Mouse (Mus musculus): ENCODE results near the gene Atg4c. TPM values are rescaled to one million over a fixed set of nuclear protein-coding genes. Genes with fewer than 3 reads are reported as not detected.

The Atg4c gene
- 0.24 TPM in 1 of 2 replicates, not detected in the other for total RNA-seq (2014; fragmentation: Nextera tagmentation)
- total RNA-seq (2017) = not detected in 2 replicates
- polyA plus RNA-seq (2012) = not detected in 2 replicates

GRCm38 (mm10) chr4:99193810-99194582 is at the start of gene Atg4c:
Gene Atg4c, plus strand, starts transcription at chr4:99193934.
- no peak for DNase-seq (ENCODE audit: low spot score)
- Histone ChIP-seq H3K9me3 (replicated peaks) (peaks cover 32% of the 10 kb centered on the region), H3K27me3 (ENCODE audit: insufficient read depth, low read length) (no peaks in the 10 kb centered on the region), H3K36me3 (replicated peaks) (no peaks in the 10 kb centered on the region), H3K4me3 (ENCODE audit: low read depth, low read length) (no peak within 1 kb of the TSS; the same call in 1 of the 2 replicates), H3K4me1 (ENCODE audit: insufficient read depth, low read depth, low read length) (no peaks in the 10 kb centered on the region)
- no peak for TF ChIP-seq CTCF (IDR thresholded peaks at IDR 0.05; ENCODE audit: low read depth, low read length)
- TF ChIP-seq TAL1 (conservative IDR thresholded peaks at IDR 0.05; ENCODE audit: low read depth, low read length) = no peak
- no peak for TF ChIP-seq GATA1 (IDR thresholded peaks at IDR 0.05; ENCODE audit: borderline replicate concordance, low read length)
- no peak for ATAC-seq (ENCODE audit: extremely low read depth, insufficient number of reproducible peaks, low FRiP score, poor library complexity, severe bottlenecking)

DNA sequence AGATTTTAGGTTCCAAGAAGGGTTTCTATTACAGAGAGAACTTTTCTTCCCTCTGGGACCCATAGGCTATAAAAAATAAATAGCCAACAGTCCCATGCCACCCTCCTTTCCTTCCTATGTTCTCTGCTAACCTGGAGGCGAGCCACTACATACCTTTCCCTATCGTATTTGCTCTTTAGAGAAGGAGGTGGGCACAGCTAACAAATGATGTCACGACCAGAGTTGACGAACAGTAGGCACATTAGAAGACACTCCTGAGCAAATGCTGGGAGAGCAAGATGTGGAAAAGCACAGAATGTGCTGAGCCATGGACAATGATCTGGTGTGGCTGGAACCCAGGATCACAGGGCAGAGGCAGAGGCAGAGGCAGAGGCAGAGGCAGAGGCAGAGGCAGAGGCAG is 42.3 kb upstream of the Atg4c start:
- ATAC-seq (ENCODE audit: extremely low read depth, insufficient number of reproducible peaks, low FRiP score, poor library complexity, severe bottlenecking) (no peak), DNase-seq (ENCODE audit: low spot score) (no peak)
- no peaks in the 10 kb centered on the region for H3K27me3 ChIP-seq (ENCODE audit: insufficient read depth, low read length)
- no peak overlapping the region for H3K4me3 ChIP-seq (ENCODE audit: low read depth, low read length)
- H3K9me3 ChIP-seq (replicated peaks) = peaks cover 32% of the 10 kb centered on the region
- TF ChIP-seq TAL1 (conservative IDR thresholded peaks at IDR 0.05; ENCODE audit: low read depth, low read length) = no peak
- TF ChIP-seq CTCF (IDR thresholded peaks at IDR 0.05; ENCODE audit: low read depth, low read length) = no peak
- TF ChIP-seq GATA2 (IDR thresholded peaks at IDR 0.05; ENCODE audit: borderline replicate concordance, low read depth, low read length) = no peak
- TF ChIP-seq POLR2AphosphoS5 (IDR thresholded peaks at IDR 0.05; ENCODE audit: insufficient replicate concordance, low read depth, low read length) = no peak
- no peak for TF ChIP-seq GATA1 (IDR thresholded peaks at IDR 0.05; ENCODE audit: borderline replicate concordance, low read length)
- H3K4me1 ChIP-seq (ENCODE audit: insufficient read depth, low read depth, low read length) = no peaks in the 10 kb centered on the region
- no peaks in the 10 kb centered on the region for H3K36me3 ChIP-seq (replicated peaks)

DNA sequence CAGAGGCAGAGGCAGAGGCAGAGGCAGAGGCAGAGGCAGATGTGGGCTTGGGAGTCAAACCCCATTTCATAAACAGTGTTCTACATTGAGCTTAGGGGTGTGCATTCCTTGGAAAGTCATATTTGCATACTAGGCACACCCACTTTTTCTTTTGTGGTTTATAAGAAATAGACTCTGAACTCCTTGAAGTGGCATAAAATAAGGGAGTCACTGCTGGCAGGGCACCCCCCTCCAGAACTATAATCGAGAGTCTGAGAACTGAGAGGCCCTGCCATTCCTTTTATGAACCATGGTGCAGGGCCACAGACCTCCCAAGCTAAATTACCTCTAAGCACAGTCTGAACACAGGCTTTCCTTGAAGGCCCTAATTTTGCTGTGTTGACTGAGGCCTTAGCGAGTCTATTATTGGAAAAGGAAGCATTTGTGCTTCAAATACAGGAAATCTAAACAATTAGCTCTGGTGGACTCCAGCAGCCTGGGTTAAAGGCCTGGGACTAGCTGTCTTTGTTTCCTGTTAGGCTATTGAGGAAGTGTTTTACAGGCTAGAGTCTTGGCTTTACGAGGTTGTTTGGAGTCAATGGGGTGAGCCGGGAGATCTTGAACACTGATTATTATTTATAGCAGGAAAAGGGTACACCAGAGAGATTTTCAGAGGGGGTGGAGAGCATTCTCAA is 41.7 kb upstream of the Atg4c start:
- no peak for ATAC-seq (ENCODE audit: extremely low read depth, insufficient number of reproducible peaks, low FRiP score, poor library complexity, severe bottlenecking)
- Histone ChIP-seq H3K36me3 (replicated peaks) (no peaks in the 10 kb centered on the region), H3K4me3 (ENCODE audit: low read depth, low read length) (no peak overlapping the region), H3K9me3 (replicated peaks) (peaks cover 31% of the 10 kb centered on the region), H3K4me1 (ENCODE audit: insufficient read depth, low read depth, low read length) (no peaks in the 10 kb centered on the region), H3K27me3 (ENCODE audit: insufficient read depth, low read length) (no peaks in the 10 kb centered on the region)
- DNase-seq (ENCODE audit: low spot score) = no peak
- TF ChIP-seq GATA1 (IDR thresholded peaks at IDR 0.05; ENCODE audit: borderline replicate concordance, low read length) (no peak), CTCF (IDR thresholded peaks at IDR 0.05; ENCODE audit: low read depth, low read length) (no peak), TAL1 (conservative IDR thresholded peaks at IDR 0.05; ENCODE audit: low read depth, low read length) (no peak), POLR2AphosphoS5 (IDR thresholded peaks at IDR 0.05; ENCODE audit: insufficient replicate concordance, low read depth, low read length) (no peak), GATA2 (IDR thresholded peaks at IDR 0.05; ENCODE audit: borderline replicate concordance, low read depth, low read length) (no peak)

DNA sequence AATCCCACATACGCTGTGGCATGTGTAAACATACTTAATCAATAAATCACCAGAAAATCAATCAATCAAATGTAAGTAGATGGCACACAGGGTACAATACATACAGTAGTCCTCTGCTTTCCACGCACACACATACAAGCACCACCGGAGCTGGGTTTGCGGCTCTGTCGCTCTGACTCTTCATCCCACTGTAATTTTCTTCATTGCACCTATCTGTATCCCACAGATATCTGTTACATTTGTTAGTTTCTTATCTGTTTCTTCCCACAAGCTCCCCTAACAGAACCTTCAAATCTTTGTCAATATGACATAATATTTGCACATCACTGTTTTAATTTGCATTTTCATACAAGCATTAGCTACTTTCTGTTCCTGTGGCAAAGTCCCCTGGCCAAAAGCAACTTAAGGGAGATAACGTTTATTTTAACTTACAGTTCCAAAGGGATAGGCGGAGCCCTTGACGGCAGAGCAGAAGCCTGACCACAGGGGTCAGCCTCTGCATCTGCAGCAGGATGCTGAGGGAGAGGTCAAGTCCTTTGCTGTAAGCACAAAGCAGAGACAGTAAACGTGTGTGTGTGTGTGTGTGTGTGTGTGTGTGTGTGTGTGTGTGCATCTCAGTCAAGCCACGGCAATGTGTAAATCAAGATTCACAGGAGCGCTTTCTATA is 37.0 kb upstream of the Atg4c start:
- ATAC-seq (ENCODE audit: extremely low read depth, insufficient number of reproducible peaks, low FRiP score, poor library complexity, severe bottlenecking) (no peak), DNase-seq (ENCODE audit: low spot score) (no peak)
- H3K36me3 ChIP-seq (replicated peaks) = no peaks in the 10 kb centered on the region
- H3K9me3 ChIP-seq (replicated peaks) = peaks cover 15% of the 10 kb centered on the region
- H3K4me3 ChIP-seq (ENCODE audit: low read depth, low read length) = no peak overlapping the region
- no peaks in the 10 kb centered on the region for H3K27me3 ChIP-seq (ENCODE audit: insufficient read depth, low read length)
- TF ChIP-seq CTCF (IDR thresholded peaks at IDR 0.05; ENCODE audit: low read depth, low read length) (no peak), POLR2AphosphoS5 (IDR thresholded peaks at IDR 0.05; ENCODE audit: insufficient replicate concordance, low read depth, low read length) (no peak), GATA2 (IDR thresholded peaks at IDR 0.05; ENCODE audit: borderline replicate concordance, low read depth, low read length) (no peak), GATA1 (IDR thresholded peaks at IDR 0.05; ENCODE audit: borderline replicate concordance, low read length) (no peak), TAL1 (conservative IDR thresholded peaks at IDR 0.05; ENCODE audit: low read depth, low read length) (no peak)
- H3K4me1 ChIP-seq (ENCODE audit: insufficient read depth, low read depth, low read length) = no peaks in the 10 kb centered on the region

- DNase-seq (ENCODE audit: low spot score) = no peak
- no peak for TF ChIP-seq GATA1 (IDR thresholded peaks at IDR 0.05; ENCODE audit: borderline replicate concordance, low read length)
- TF ChIP-seq GATA2 (IDR thresholded peaks at IDR 0.05; ENCODE audit: borderline replicate concordance, low read depth, low read length) = no peak
- TF ChIP-seq CTCF (IDR thresholded peaks at IDR 0.05; ENCODE audit: low read depth, low read length) = no peak
- no peak for TF ChIP-seq TAL1 (conservative IDR thresholded peaks at IDR 0.05; ENCODE audit: low read depth, low read length)
- no peak for TF ChIP-seq POLR2AphosphoS5 (IDR thresholded peaks at IDR 0.05; ENCODE audit: insufficient replicate concordance, low read depth, low read length)
- Histone ChIP-seq H3K27me3 (ENCODE audit: insufficient read depth, low read length) (no peaks in the 10 kb centered on the region), H3K4me1 (ENCODE audit: insufficient read depth, low read depth, low read length) (no peaks in the 10 kb centered on the region), H3K4me3 (ENCODE audit: low read depth, low read length) (no peak overlapping the region), H3K9me3 (replicated peaks) (peaks cover 20% of the 10 kb centered on the region), H3K36me3 (replicated peaks) (no peaks in the 10 kb centered on the region)
- ATAC-seq (ENCODE audit: extremely low read depth, insufficient number of reproducible peaks, low FRiP score, poor library complexity, severe bottlenecking) = no peak
These were observed 35.2 kb upstream of the Atg4c start for GRCm38 (mm10) chr4:99158495-99158894.

- ATAC-seq (ENCODE audit: extremely low read depth, insufficient number of reproducible peaks, low FRiP score, poor library complexity, severe bottlenecking) = no peak
- H3K27me3 ChIP-seq (ENCODE audit: insufficient read depth, low read length) = no peaks in the 10 kb centered on the region
- TF ChIP-seq POLR2AphosphoS5 (IDR thresholded peaks at IDR 0.05; ENCODE audit: insufficient replicate concordance, low read depth, low read length) = no peak
- TF ChIP-seq TAL1 (conservative IDR thresholded peaks at IDR 0.05; ENCODE audit: low read depth, low read length) = no peak
- TF ChIP-seq CTCF (IDR thresholded peaks at IDR 0.05; ENCODE audit: low read depth, low read length) = no peak
- no peak for TF ChIP-seq GATA1 (IDR thresholded peaks at IDR 0.05; ENCODE audit: borderline replicate concordance, low read length)
- TF ChIP-seq GATA2 (IDR thresholded peaks at IDR 0.05; ENCODE audit: borderline replicate concordance, low read depth, low read length) = no peak
- no peak overlapping the region for H3K4me3 ChIP-seq (ENCODE audit: low read depth, low read length)
- no peaks in the 10 kb centered on the region for H3K36me3 ChIP-seq (replicated peaks)
- no peaks in the 10 kb centered on the region for H3K4me1 ChIP-seq (ENCODE audit: insufficient read depth, low read depth, low read length)
- peaks cover 30% of the 10 kb centered on the region for H3K9me3 ChIP-seq (replicated peaks)
- DNase-seq (ENCODE audit: low spot score) = no peak
These were observed 33.3 kb upstream of the Atg4c start for GRCm38 (mm10) chr4:99160414-99160813.
